Mouse (Mus musculus): Measurements from ENCODE around the gene Bbs7. TPM values are rescaled to one million over a fixed set of nuclear protein-coding genes. Genes with fewer than 3 reads are reported as not detected.

The Bbs7 gene
- polyA plus RNA-seq, 1 experiment from 2014 or later, result 21.6 TPM

DNA sequence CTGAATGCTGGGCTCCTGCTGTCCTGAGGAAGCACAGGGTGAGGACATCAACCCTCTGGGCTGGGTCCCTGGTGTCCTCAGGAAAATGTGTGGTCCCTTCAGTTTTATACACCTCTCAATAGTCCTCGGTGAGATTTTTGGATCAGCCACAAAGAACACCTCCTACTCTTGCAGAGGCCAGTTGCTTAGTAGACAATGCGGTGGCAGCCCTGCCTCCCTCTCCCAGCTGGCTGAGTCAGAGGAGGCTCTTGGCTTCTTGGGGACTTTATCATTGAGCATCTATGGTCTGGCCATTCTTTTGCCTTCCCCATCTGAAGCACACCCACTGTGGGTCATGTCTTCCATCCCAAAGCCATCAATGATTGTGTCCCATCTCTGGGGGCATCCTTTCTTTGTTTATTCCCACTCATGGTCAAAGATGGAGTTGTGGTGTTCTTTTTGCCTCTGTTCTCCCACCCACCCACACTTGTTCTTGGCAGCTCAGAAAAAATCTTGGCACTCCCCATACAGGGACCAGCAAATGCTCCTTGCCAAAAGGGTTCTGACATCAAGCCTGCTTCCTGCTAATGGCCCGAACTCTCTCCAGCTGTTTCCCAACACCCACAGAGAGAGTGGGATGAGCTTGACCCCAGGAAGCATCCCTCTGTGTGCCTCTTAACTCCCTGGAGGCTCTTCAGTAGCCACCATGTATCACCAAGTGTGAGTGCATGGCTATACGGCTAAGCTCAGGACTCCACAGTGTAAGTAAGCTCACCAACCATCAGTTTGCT lies 75.4 kb downstream of the Bbs7 start:
- Histone ChIP-seq H3K9ac (replicated peaks; ENCODE audit: low read length) (no peak overlapping the region), H3K4me3 (replicated peaks; ENCODE audit: low read depth, low read length) (no peak overlapping the region), H3K4me2 (ENCODE audit: low read length) (no peak overlapping the region), H3K9me3 (ENCODE audit: control insufficient read depth, low read length) (no peaks in the 10 kb centered on the region), H3K4me1 (ENCODE audit: control insufficient read depth, insufficient read depth, low read length) (no peaks in the 10 kb centered on the region), H3K27me3 (ENCODE audit: control insufficient read depth, insufficient read depth, low read length) (no peaks in the 10 kb centered on the region), H3K27ac (replicated peaks; ENCODE audit: low read depth, low read length) (no peak overlapping the region), H3K36me3 (ENCODE audit: control insufficient read depth, insufficient read depth, low read length) (no peaks in the 10 kb centered on the region)
- ATAC-seq (ENCODE audit: low FRiP score, low TSS enrichment) (no peak), DNase-seq (no peak)
- WGBS, result 90% methylated on average over 4 of the region's 4 CpGs

GRCm38 (mm10) chr3:36536041-36536440 lies 77.2 kb downstream of the Bbs7 start:
- no peak overlapping the region for H3K9ac ChIP-seq (replicated peaks; ENCODE audit: low read length)
- H3K9me3 ChIP-seq (ENCODE audit: control insufficient read depth, low read length), result no peaks in the 10 kb centered on the region
- no peaks in the 10 kb centered on the region for H3K27me3 ChIP-seq (ENCODE audit: control insufficient read depth, insufficient read depth, low read length)
- H3K36me3 ChIP-seq (ENCODE audit: control insufficient read depth, insufficient read depth, low read length), result no peaks in the 10 kb centered on the region
- H3K4me1 ChIP-seq (ENCODE audit: control insufficient read depth, insufficient read depth, low read length), result no peaks in the 10 kb centered on the region
- 91% methylated on average over 12 of the region's 12 CpGs for WGBS
- H3K4me3 ChIP-seq (replicated peaks; ENCODE audit: low read depth, low read length), result no peak overlapping the region
- no peak overlapping the region for H3K27ac ChIP-seq (replicated peaks; ENCODE audit: low read depth, low read length)
- ATAC-seq (ENCODE audit: low FRiP score, low TSS enrichment) (no peak), DNase-seq (no peak)
- H3K4me2 ChIP-seq (ENCODE audit: low read length), result no peak overlapping the region

- ATAC-seq (ENCODE audit: low FRiP score, low TSS enrichment) (no peak), DNase-seq (no peak)
- Histone ChIP-seq H3K4me1 (ENCODE audit: control insufficient read depth, insufficient read depth, low read length) (no peaks in the 10 kb centered on the region), H3K4me3 (replicated peaks; ENCODE audit: low read depth, low read length) (no peak overlapping the region), H3K9me3 (ENCODE audit: control insufficient read depth, low read length) (no peaks in the 10 kb centered on the region), H3K9ac (replicated peaks; ENCODE audit: low read length) (no peak overlapping the region), H3K27me3 (ENCODE audit: control insufficient read depth, insufficient read depth, low read length) (no peaks in the 10 kb centered on the region), H3K36me3 (ENCODE audit: control insufficient read depth, insufficient read depth, low read length) (no peaks in the 10 kb centered on the region), H3K4me2 (ENCODE audit: low read length) (no peak overlapping the region), H3K27ac (replicated peaks; ENCODE audit: low read depth, low read length) (no peak overlapping the region)
- WGBS, result 2% methylated on average over 1 of the region's 1 CpGs
These were observed 80.0 kb downstream of the Bbs7 start for GRCm38 (mm10) chr3:36533201-36533672.

GRCm38 (mm10) chr3:36532738-36533137 lies 80.5 kb downstream of the Bbs7 start:
- no peak for DNase-seq

DNA sequence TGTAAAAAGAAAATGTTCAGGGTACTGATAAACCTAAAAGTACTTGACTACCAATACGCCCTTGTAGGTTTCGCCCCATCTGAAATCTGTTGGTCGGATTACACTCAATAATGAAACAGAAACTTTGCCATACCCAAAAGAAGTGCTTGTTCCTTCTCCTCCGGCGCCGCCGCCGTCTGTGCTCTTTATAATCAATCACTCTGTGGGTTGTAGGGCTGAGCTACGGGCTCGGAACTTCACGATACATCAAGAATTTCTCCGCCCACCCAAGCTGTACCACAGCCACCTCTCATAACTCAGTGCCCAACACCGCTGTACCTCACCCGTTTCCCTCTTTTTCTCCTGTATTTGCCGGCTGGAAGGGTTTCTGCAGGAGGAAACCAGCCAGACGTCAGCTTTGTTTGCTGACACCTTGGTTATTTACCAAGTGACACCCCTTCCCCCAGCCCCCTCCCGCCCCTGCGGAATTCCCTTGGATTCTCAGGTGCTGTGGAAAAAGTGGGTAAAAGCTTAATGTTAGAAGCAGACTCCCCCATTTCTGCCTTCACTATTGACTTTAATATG lies 81.2 kb downstream of the Bbs7 start:
- H3K4me3 ChIP-seq (replicated peaks; ENCODE audit: low read depth, low read length), result no peak overlapping the region
- H3K27ac ChIP-seq (replicated peaks; ENCODE audit: low read depth, low read length), result no peak overlapping the region
- peak overlapping the region; percentile 31 for H3K4me2 ChIP-seq (ENCODE audit: low read length)
- H3K9me3 ChIP-seq (ENCODE audit: control insufficient read depth, low read length), result no peaks in the 10 kb centered on the region
- ATAC-seq (ENCODE audit: low FRiP score, low TSS enrichment) (no peak), DNase-seq (peak; percentile 5)
- H3K36me3 ChIP-seq (ENCODE audit: control insufficient read depth, insufficient read depth, low read length), result no peaks in the 10 kb centered on the region
- no peaks in the 10 kb centered on the region for H3K4me1 ChIP-seq (ENCODE audit: control insufficient read depth, insufficient read depth, low read length)
- H3K9ac ChIP-seq (replicated peaks; ENCODE audit: low read length), result no peak overlapping the region
- no peaks in the 10 kb centered on the region for H3K27me3 ChIP-seq (ENCODE audit: control insufficient read depth, insufficient read depth, low read length)
- 27% methylated on average over 18 of the region's 18 CpGs for WGBS

More at GRCm38 (mm10) chr3:36532738-36533137, 80.5 kb downstream of the Bbs7 start:
- Histone ChIP-seq H3K9me3 (ENCODE audit: control insufficient read depth, low read length) (no peaks in the 10 kb centered on the region), H3K27ac (replicated peaks; ENCODE audit: low read depth, low read length) (no peak overlapping the region), H3K36me3 (ENCODE audit: control insufficient read depth, insufficient read depth, low read length) (no peaks in the 10 kb centered on the region), H3K9ac (replicated peaks; ENCODE audit: low read length) (no peak overlapping the region), H3K4me1 (ENCODE audit: control insufficient read depth, insufficient read depth, low read length) (no peaks in the 10 kb centered on the region), H3K27me3 (ENCODE audit: control insufficient read depth, insufficient read depth, low read length) (no peaks in the 10 kb centered on the region), H3K4me2 (ENCODE audit: low read length) (no peak overlapping the region), H3K4me3 (replicated peaks; ENCODE audit: low read depth, low read length) (no peak overlapping the region)
- WGBS, result 40% methylated on average over 7 of the region's 7 CpGs
- no peak for ATAC-seq (ENCODE audit: low FRiP score, low TSS enrichment)

- peak; percentile 11 for DNase-seq
- WGBS, result 46% methylated on average over 2 of the region's 2 CpGs
- H3K27ac ChIP-seq (replicated peaks; ENCODE audit: low read depth, low read length), result no peak overlapping the region
These were observed 82.0 kb downstream of the Bbs7 start for GRCm38 (mm10) chr3:36531242-36531641.

GRCm38 (mm10) chr3:36530781-36531180 lies 82.5 kb downstream of the Bbs7 start:
- Histone ChIP-seq H3K4me1 (ENCODE audit: control insufficient read depth, insufficient read depth, low read length) (no peaks in the 10 kb centered on the region), H3K9ac (replicated peaks; ENCODE audit: low read length) (no peak overlapping the region), H3K4me2 (ENCODE audit: low read length) (no peak overlapping the region), H3K27ac (replicated peaks; ENCODE audit: low read depth, low read length) (no peak overlapping the region), H3K4me3 (replicated peaks; ENCODE audit: low read depth, low read length) (no peak overlapping the region), H3K27me3 (ENCODE audit: control insufficient read depth, insufficient read depth, low read length) (no peaks in the 10 kb centered on the region), H3K36me3 (ENCODE audit: control insufficient read depth, insufficient read depth, low read length) (no peaks in the 10 kb centered on the region), H3K9me3 (ENCODE audit: control insufficient read depth, low read length) (no peaks in the 10 kb centered on the region)
- ATAC-seq (ENCODE audit: low FRiP score, low TSS enrichment) (no peak), DNase-seq (no peak)
- WGBS, result 75% methylated on average over 5 of the region's 5 CpGs

More at GRCm38 (mm10) chr3:36531242-36531641, 82.0 kb downstream of the Bbs7 start:
- H3K27me3 ChIP-seq (ENCODE audit: control insufficient read depth, insufficient read depth, low read length), result no peaks in the 10 kb centered on the region
- H3K9me3 ChIP-seq (ENCODE audit: control insufficient read depth, low read length), result no peaks in the 10 kb centered on the region
- no peak overlapping the region for H3K4me2 ChIP-seq (ENCODE audit: low read length)
- H3K36me3 ChIP-seq (ENCODE audit: control insufficient read depth, insufficient read depth, low read length), result no peaks in the 10 kb centered on the region
- H3K9ac ChIP-seq (replicated peaks; ENCODE audit: low read length), result no peak overlapping the region
- no peaks in the 10 kb centered on the region for H3K4me1 ChIP-seq (ENCODE audit: control insufficient read depth, insufficient read depth, low read length)
- no peak overlapping the region for H3K4me3 ChIP-seq (replicated peaks; ENCODE audit: low read depth, low read length)
- ATAC-seq (ENCODE audit: low FRiP score, low TSS enrichment), result no peak

- Histone ChIP-seq H3K27me3 (ENCODE audit: control insufficient read depth, insufficient read depth, low read length) (no peaks in the 10 kb centered on the region), H3K4me2 (ENCODE audit: low read length) (no peak overlapping the region), H3K4me1 (ENCODE audit: control insufficient read depth, insufficient read depth, low read length) (no peaks in the 10 kb centered on the region), H3K9me3 (ENCODE audit: control insufficient read depth, low read length) (no peaks in the 10 kb centered on the region), H3K4me3 (replicated peaks; ENCODE audit: low read depth, low read length) (no peak overlapping the region), H3K27ac (replicated peaks; ENCODE audit: low read depth, low read length) (no peak overlapping the region), H3K9ac (replicated peaks; ENCODE audit: low read length) (no peak overlapping the region), H3K36me3 (ENCODE audit: control insufficient read depth, insufficient read depth, low read length) (no peaks in the 10 kb centered on the region)
- DNase-seq (no peak), ATAC-seq (ENCODE audit: low FRiP score, low TSS enrichment) (no peak)
- WGBS, result 89% methylated on average over 6 of the region's 6 CpGs
These were observed 82.9 kb downstream of the Bbs7 start for GRCm38 (mm10) chr3:36530345-36530744.

- no peak overlapping the region for H3K4me3 ChIP-seq (replicated peaks; ENCODE audit: low read depth, low read length)
- H3K27me3 ChIP-seq (ENCODE audit: control insufficient read depth, insufficient read depth, low read length), result peaks cover 15% of the 10 kb centered on the region; the same call in 1 of the 2 replicates
- no peak overlapping the region for H3K9ac ChIP-seq (replicated peaks; ENCODE audit: low read length)
- no peaks in the 10 kb centered on the region for H3K36me3 ChIP-seq (ENCODE audit: control insufficient read depth, insufficient read depth, low read length)
- no peak overlapping the region for H3K4me2 ChIP-seq (ENCODE audit: low read length)
- H3K27ac ChIP-seq (replicated peaks; ENCODE audit: low read depth, low read length), result no peak overlapping the region
- 91% methylated on average over 3 of the region's 3 CpGs for whole genome bisulfite sequencing
- H3K4me1 ChIP-seq (ENCODE audit: control insufficient read depth, insufficient read depth, low read length), result peaks cover 3% of the 10 kb centered on the region; the same call in 1 of the 2 replicates
- no peak for ATAC-seq (ENCODE audit: low FRiP score, low TSS enrichment)
- H3K9me3 ChIP-seq (ENCODE audit: control insufficient read depth, low read length), result no peaks in the 10 kb centered on the region
- DNase-seq, result no peak
These were observed 88.8 kb downstream of the Bbs7 start for GRCm38 (mm10) chr3:36524466-36524865.

Measured in midbrain, embryonic 14.5 days (tissue).